In genomic region chr13:114101155-114101554, GRCm38 (mm10) we compare ENCODE assay signal across 15 mouse cellular contexts.
"Had no signal": no experiment of that assay in that cellular context is flagged by ENCODE, and none has a peak within 500 bp of the region (broad histone marks: within the 10 kb centered on the region; RNA-seq: fewer than 3 reads in every experiment).

No protein-coding gene starts in this region.

- H3K36me3 ChIP-seq: liver, embryonic 15.5 days had no signal

- H3K9me3 ChIP-seq: kidney, embryonic 15.5 days; limb, embryonic 12.5 days; liver, embryonic 15.5 days; midbrain, embryonic 13.5 days; neural tube, embryonic 15.5 days had no signal

- DNase-seq: kidney, postnatal 14 days; lung, adult 2 months; lung, postnatal 10 days; right cerebral cortex, adult 18-20 months; right cerebral cortex, postnatal 25 days; thymus, postnatal 4 days had no signal

- ATAC-seq: midbrain, embryonic 13.5 days had no signal

- H3K4me2 ChIP-seq: kidney, embryonic 15.5 days; limb, embryonic 12.5 days; liver, embryonic 11.5 days; liver, embryonic 15.5 days; midbrain, embryonic 13.5 days; neural tube, embryonic 15.5 days had no signal

- H3K4me1 ChIP-seq: kidney, embryonic 15.5 days; limb, embryonic 12.5 days; liver, embryonic 15.5 days; neural tube, embryonic 15.5 days had no signal

- H3K9ac ChIP-seq: kidney, embryonic 15.5 days; limb, embryonic 12.5 days; liver, embryonic 15.5 days; midbrain, embryonic 13.5 days; neural tube, embryonic 15.5 days had no signal

- H3K27me3 ChIP-seq: kidney, embryonic 15.5 days; limb, embryonic 12.5 days; liver, embryonic 15.5 days; midbrain, embryonic 13.5 days; neural tube, embryonic 15.5 days had no signal

- H3K27ac ChIP-seq: kidney, embryonic 15.5 days; left cerebral cortex, adult 2 months; limb, embryonic 12.5 days; liver, embryonic 15.5 days; macrophage; midbrain, embryonic 13.5 days; neural tube, embryonic 15.5 days had no signal

- H3K4me3 ChIP-seq: kidney, embryonic 15.5 days; left cerebral cortex, adult 2 months; limb, embryonic 12.5 days; liver, embryonic 15.5 days; midbrain, embryonic 13.5 days; myocyte; neural tube, embryonic 15.5 days had no signal
